Mouse (Mus musculus) spleen, adult 2 months (tissue): ENCODE data around the gene Slc51a.

Experiments
- CTCF ChIP-seq: fragments of 200-500 bp; IDR thresholded peaks from 2 replicates; pipeline ENCODE4 v1.5.1; 2011; ENCODE audit warnings: mild to moderate bottlenecking, inconsistent platforms; ENCODE audit not compliant: insufficient read depth, insufficient read length, insufficient replicate concordance; ENCODE audit errors: extremely low read depth
- POLR2A ChIP-seq: fragments of 200-500 bp; IDR thresholded peaks from 2 replicates; pipeline ENCODE4 v1.6.1; 2011; ENCODE audit warnings: low read depth, low read length, inconsistent platforms

DNA sequence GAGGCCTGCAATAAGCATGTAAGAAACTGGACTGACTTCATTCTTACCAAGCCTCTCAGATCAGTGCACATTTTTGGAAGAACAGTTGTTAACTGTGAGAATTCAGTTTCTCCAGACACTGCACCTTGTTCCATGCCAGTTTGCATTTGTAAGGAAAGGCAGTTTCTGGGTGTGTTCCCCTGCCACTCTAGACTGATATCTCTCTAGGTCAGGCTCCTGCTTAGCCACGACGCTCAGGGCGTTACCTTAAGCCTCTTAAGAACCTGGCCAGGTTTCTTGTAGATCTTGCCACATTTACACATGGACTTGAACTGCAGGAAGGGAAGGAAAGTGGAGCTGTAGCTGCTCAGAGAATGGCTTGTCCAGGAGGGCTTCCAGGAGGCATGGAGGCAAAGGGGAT lies 38.0 kb downstream of the Slc51a start:
- no peak for TF ChIP-seq CTCF
- TF ChIP-seq POLR2A, result no peak
